Mouse (Mus musculus) heart, postnatal 36 days (tissue): ENCODE measurements around the gene Tmem108. TPM values are rescaled to one million over a fixed set of nuclear protein-coding genes. Genes with fewer than 3 reads are reported as not detected.

Experiments used
- DNase-seq, 2 experiments: peaks; one replicate each; pipeline ENCODE4 v3.0.0; 2021 to 2022
- intact Hi-C: fragments of 180-260 bp; cut with DNase I; formaldehyde crosslinking; loops from one replicate; pipeline ENCODE4 v1.15.1; 2025
- total RNA-seq, 2 experiments: library from RNA; stranded (reverse); gene quantifications; 2 replicates each; pipeline ENCODE4 v1.2.3; 2021

Gene Tmem108
- total RNA-seq, 2 experiments from 2014 or later, result 3.7 to 5.7 TPM

- intact Hi-C loops, result no loop called here
Observed at GRCm38 (mm10) chr9:103641340-103641739, 120.3 kb downstream of the Tmem108 start.

DNA sequence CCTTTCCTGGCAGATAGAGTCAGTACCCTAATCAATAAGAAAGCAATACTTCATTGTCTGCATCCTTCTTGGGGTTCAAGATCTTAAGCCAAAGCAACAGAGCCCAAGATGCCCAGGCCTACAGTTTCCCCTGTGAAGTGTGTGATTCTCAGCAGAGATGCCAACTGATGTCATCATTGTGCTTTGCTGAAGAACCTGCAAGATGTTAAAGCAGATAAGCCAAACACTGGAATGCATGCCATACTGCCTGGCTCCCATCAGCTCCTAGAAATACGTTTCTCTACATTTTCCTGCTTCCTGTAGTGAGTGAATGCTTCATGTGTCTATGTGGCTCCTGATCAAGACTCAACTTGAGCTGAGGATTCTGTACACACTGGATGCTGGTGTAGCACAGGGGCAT lies 122.2 kb downstream of the Tmem108 start:
- DNase-seq, result no peak
- intact Hi-C loops, result no loop called here

More at GRCm38 (mm10) chr9:103641340-103641739, 120.3 kb downstream of the Tmem108 start:
- no peak for DNase-seq

DNA sequence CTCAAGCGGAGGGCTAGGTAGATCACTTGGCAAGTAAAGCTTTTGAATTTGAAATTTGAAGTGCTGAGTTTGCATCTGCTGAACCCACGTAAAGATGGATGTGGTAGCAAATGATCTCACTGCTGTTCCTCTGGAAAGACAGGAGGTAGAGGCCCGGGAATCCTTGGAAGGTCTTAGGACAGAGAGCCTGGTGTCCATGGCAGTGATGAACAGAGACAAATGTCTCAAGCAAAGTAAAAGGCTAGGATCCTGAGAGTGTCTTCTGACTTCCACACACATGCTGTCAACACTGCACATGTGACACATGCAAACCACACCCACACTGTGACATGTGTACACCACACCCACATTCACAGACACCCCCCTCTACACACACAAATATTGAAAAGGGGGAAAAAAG lies 124.2 kb downstream of the Tmem108 start:
- no peak for DNase-seq
- intact Hi-C loops, result no loop called here

GRCm38 (mm10) chr9:103636847-103637246 lies 124.8 kb downstream of the Tmem108 start:
- no peak for DNase-seq
- intact Hi-C loops, result no loop called here

GRCm38 (mm10) chr9:103628861-103629469 lies 132.7 kb downstream of the Tmem108 start:
- no peak for DNase-seq
- intact Hi-C loops, result no loop called here

GRCm38 (mm10) chr9:103627404-103627900 lies 134.2 kb downstream of the Tmem108 start:
- intact Hi-C loops, result no loop called here
- DNase-seq, result no peak

DNA sequence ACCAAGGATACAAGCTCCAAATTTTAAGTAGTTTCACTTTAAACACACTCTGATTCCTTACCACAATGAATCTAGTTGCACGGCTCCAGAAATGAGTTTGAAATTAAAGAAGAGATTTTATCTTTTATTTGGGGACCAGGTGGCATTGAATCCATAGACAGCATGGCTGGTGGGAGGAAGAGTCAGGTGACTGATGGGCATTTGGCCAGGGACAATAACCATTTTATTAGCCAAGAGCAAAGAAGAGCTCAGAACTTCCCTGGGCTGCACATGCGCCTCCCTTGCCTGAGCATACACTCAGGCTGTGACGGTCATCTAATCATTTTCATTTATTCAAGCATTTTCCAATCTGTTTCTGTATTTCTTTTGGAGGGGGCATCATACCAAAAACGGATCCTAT lies 135.5 kb downstream of the Tmem108 start:
- intact Hi-C loops, result no loop called here
- DNase-seq, result no peak

GRCm38 (mm10) chr9:103624649-103625048 lies 137.0 kb downstream of the Tmem108 start:
- peak; percentile 55 to 62 for DNase-seq
- intact Hi-C loops, result loop anchor here (1.0 to 5.0 kb wide), 3 partner anchors 132 to 372 kb away; no protein-coding TSS in a partner anchor

- intact Hi-C loops, result loop anchor here (1.0 to 5.0 kb wide), 3 partner anchors 131 to 373 kb away; no protein-coding TSS in a partner anchor
- DNase-seq, result no peak
Observed at GRCm38 (mm10) chr9:103623560-103624316, 137.9 kb downstream of the Tmem108 start.

DNA sequence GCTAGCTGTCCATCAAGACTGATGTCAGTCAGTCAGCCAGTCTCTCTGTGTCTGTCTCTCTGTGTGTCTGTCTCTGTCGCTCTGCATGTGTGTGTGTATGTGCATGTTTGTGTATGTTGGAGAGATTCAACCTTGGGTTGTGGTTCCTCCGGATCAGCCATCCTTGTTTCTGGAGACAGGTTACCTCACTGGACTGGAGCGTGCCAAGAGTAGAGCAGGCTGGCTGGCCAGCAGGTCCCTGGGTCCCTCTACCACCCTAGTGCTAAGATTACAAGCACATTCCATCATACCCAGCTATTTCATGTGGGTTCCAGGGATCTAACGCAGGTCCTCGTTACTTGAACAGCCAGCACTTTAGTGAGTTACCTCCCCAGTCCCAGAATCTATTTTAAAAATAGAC lies 138.6 kb downstream of the Tmem108 start:
- no peak for DNase-seq
- intact Hi-C loops, result loop anchor here (5.0 kb wide), 1 partner anchor 131 kb away; no protein-coding TSS in a partner anchor

DNA sequence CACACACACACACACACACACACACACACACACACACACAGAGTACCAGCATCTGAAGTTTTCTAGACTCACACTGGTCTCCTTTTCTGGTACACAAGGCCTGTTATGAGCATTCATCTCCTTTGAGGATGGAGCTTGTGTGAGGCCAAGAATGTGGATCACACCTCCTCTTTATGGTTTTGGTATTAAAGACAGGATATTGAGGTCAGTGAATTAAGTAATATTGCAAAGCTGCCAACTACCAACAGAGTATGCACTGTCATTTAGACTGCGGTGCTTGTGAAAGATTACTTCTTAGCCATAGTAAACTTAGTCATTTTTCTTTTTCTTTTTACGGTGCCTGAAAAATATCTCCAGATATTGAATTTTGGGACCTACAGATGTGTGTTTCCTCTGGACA lies 139.8 kb downstream of the Tmem108 start:
- intact Hi-C loops, result loop anchor here (5.0 kb wide), 1 partner anchor 130 kb away; no protein-coding TSS in a partner anchor
- no peak for DNase-seq

DNA sequence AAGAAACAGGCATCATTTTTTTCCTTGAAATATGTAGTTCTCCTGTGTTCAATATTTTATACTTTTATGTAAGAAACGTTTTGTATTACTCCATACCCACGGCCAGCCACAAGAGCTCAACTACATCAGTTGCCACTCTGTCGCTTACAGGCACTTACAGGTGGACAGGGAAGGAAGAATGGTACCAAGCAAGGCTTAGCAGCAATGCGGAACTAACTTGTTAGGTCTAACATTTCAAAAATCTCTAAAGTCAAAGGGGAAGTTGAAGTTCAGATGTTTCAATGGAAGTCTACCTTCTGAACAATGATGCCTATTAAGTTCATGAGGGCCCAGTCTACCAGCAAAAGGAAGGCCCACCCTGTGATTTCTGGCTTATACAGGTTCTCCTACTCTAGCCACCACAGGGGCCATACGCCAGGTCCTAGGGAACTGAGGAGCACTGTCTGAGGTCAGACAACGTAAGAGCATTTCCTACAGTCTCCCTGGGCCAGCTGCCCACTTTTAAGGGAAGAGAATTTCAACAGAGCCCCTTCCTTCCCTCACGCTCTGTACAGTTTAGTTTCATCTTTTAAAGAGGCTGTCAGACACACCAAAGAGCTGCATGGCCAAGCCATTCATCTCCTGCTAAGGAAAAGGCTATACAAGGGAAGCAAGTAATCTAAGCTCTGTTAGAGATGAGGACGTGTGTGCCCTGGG lies 141.0 kb downstream of the Tmem108 start:
- intact Hi-C loops, result loop anchor here (5.0 kb wide), 1 partner anchor 128 kb away; no protein-coding TSS in a partner anchor
- no peak for DNase-seq

DNA sequence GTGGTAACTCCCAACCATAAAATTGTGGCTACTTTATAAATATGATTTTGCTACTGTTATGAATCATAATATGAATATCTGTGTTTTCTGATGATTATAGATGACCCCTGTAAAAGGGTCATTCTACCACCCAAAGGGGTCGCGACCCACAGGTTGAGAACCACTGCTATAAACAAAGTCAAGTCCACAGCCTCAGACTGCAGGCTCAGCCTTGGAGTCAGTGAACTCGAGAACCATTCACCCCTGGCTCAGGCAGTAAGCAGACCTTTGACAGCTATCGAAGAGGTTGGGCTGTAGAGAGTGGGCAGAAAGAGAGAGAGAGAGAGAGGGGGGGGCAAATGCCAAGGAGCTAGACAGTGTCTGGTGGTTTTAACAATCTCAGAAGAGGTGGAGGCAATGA lies 147.4 kb downstream of the Tmem108 start:
- no peak for DNase-seq
- intact Hi-C loops, result no loop called here

DNA sequence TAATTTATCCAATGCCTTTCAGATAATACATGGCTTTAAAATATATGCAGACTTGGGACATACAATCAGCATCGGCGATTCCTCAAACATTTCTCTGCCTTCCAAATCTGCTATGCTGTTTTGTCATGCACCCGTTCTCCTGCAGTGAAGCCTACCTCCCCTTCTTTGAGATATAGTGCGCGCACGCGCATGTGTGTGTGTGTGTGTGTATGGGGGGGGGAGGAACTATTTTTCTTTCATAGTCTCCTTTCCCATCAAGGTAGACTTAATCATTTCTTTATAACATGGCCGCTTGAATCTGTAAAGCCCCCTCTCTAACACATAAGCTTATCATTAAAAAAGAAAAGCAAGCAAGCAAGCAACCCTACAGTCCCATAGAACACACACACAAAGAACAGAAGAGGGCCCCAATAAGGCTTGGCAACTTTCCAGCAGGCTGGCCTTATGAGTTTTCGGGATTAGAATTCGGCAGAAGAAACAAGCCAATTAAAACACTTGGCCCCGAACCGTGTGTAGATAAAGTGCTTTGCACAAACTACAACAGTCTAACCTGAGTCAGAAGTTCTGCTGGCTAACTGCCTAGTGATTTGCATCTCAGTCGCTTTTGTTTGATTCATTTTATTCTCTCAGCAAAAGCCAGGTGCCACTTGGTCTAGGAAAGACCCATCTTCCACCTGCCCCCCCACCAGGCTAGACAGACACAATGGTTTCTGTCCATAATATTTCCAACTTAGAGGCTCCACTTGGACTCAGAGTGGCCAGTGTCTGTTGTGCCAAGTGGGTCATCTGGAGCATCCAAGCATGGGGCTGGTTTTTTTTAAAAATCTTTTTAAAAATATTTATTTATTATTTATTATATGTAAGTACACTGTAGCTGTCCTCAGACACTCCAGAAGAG lies 153.2 kb downstream of the Tmem108 start:
- intact Hi-C loops, result no loop called here

GRCm38 (mm10) chr9:103606056-103606455 lies 155.6 kb downstream of the Tmem108 start:
- intact Hi-C loops, result no loop called here
- DNase-seq, result no peak

More for the DNA sequence above, 153.2 kb downstream of the Tmem108 start:
- DNase-seq, result no peak

DNA sequence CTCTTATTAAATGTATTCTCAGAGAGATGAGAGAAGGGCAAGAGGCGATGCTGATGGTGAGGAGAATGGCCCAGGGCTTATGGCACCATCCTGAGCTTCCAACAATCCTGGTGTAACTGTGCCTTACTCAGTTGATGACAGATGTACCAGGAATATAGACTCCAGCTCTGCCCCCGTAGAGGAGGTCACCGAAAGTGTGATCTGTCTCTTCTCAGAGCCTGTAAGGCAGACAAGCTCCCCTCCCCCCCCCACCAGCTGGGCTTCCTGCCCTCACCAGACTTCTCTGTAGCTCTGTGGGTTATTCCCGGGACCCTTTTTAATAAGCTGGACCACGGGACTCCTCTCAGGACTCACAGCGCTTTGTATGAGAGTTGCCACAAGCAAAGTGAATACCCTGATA lies 157.8 kb downstream of the Tmem108 start:
- intact Hi-C loops, result loop anchor here (5.0 kb wide), 1 partner anchor 111 kb away; no protein-coding TSS in a partner anchor
- no peak for DNase-seq

DNA sequence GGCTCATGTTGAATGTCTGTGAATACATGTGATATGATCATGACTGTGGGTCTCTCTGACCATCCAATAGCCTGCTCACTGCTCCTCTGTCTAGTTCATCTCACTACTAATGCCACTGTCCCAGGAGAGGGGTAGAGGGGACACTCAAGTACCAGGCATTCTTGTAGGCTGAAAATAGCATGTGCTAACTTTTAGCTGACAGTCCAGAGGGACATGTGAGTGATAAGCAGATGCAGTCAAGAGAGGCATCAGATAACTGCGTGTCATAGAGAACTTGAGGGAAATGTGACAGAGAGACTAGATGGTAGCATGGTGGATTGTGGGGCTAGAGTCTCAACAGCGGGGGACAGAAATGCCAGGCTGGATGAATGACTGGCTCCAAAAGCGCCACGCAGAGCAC lies 159.8 kb downstream of the Tmem108 start:
- no peak for DNase-seq
- intact Hi-C loops, result loop anchor here (5.0 kb wide), 1 partner anchor 110 kb away; no protein-coding TSS in a partner anchor

DNA sequence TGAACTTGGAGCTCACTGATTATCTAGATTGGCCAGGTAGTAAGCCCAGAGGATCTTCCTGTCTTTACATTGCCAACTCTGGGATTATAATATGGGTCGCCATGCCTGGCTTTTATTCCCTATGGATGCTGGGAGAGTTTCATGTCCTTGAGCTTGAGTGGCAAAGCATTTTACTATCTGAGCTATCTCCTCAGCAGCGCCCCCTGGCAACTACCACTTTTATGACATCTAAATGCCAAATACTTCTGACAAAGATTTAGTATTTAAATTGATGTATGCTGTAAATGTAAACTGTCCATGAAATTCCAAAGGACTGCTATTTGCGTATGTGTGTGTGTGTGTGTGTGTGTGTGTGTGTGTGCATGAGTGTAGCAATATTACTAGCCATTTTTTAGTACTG lies 160.8 kb downstream of the Tmem108 start:
- DNase-seq, result no peak
- intact Hi-C loops, result loop anchor here (5.0 kb wide), 1 partner anchor 109 kb away; no protein-coding TSS in a partner anchor

DNA sequence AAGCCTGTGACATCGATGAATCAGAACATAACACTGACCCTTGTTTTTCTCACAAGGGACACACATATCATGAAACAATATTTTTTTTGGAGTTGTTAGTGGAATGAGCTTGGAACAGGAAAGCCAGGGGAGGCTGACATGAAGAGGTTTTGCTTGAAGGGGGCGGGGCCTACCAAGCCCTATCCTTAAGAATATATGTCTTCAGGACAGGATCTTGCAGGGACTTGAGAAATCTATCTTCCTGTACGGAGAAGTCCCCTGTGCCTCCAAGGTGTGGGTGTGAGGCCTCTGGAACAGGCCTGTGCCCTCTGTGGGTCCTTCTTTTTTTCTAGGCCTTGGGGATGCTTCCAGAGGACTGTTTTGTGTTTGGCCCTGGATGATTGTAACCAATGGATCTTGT lies 161.7 kb downstream of the Tmem108 start:
- intact Hi-C loops, result loop anchor here (5.0 kb wide), 1 partner anchor 108 kb away; no protein-coding TSS in a partner anchor
- no peak for DNase-seq

DNA sequence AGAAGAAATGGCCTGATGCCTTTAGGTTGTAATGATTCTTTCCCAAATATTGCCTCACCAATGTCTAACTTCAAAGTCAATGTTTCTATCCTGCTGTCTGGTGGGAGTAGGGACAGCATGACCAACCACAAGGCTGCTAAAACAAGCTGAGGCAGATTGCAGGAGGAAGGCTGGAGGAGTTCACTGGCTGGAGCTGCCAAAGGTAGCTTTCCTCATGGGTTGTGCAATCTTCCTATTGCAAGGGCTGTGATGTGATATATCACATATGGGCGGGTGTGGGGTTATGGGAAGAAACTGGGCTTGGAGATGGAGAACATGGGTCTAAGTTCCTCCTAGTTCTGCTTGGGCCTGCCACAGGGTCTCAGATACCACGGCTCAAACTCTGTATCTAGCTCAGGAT lies 163.8 kb downstream of the Tmem108 start:
- no peak for DNase-seq
- intact Hi-C loops, result no loop called here
